Mouse (Mus musculus) liver, adult (tissue): Measurements from ENCODE around the gene Bpi.
A peak's percentile ranks its signal among the peaks of the same experiment; 100 is the strongest.

Source experiments
- GATA4 ChIP-seq: IDR thresholded peaks from 2 replicates; pipeline ENCODE4 v1.6.1; 2014; ENCODE audit warnings: mild to moderate bottlenecking, low read length; ENCODE audit not compliant: insufficient replicate concordance

The Bpi gene

DNA sequence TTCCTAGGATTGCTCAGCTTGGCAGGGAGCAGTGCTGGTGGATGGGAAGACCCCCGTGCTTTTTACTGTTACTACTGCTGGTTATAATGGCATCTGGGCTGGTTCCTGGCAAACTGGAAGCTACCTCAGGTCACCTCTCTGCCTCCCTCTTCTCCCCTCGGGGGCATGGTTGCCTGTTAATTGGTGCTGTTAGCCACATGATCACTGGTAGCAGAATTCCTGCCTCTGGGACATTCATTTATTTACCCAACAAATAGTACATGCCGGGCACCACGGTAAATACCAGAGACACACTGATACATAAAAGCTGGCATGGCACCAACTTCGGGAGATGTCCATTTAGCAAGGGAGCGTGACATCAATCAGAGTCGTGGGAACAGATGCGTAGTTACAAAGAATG lies 1.6 kb downstream of the Bpi start:
- TF ChIP-seq GATA4: no peak

DNA sequence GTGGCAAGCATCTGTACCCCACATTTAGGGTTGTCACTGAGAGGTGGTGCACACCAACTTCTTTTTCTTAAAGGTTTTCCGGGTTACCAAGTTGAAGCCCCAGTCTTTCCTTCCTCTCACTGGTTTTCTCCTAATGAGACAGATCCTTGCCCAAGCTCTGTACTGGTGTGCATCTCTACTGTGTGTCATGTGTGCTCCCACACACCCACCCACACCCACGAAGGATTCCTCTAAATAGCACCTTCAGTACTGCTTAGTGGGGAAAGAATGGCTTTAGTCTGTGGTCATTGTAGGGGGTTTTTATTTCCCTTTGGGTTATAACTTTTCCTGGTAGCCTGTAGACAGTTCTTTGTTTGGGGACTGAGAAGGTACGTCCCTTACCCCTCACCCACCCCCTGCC lies 7.0 kb downstream of the Bpi start:
- TF ChIP-seq GATA4: no peak

DNA sequence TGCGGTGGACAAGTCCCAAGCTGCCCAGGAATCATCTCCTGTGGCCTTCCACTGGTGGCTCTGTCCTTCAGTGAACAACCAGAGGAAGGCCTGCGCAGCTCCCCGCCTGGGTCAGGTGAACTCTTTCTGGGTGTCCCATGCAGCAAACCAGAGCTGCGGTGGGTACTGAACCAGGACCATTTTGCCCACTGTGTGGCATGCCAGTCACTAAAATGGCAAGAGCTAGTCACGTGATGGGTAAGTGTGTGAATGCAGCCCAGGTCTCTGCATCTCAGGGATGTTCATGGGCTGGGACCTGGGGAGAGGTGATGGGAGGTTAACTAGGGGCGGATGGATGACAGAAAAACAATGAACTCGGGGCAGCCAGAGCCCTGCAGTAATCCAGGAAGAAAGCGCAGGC lies 12.1 kb downstream of the Bpi start:
- TF ChIP-seq GATA4: no peak

DNA sequence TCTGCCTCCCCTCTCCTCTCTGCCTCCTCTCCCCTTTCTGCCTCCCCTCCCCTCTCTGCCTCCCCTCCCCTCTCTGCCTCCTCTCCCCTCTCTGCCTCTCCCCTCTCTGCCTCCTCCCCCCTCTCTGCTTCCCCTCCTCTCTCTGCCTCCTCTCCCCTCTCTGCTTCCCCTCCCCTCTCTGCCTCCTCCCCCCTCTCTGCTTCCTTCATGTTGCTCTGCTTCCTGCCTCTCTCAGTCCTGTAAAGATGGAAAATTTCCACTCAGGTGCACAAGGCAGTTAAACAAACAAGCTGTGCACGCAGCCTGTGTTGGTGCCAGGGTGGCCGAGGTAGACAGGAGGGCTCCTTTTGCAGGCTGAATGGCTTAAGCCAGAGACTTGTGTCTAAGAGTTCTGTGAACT lies 15.8 kb downstream of the Bpi start:
- TF ChIP-seq GATA4: no peak

DNA sequence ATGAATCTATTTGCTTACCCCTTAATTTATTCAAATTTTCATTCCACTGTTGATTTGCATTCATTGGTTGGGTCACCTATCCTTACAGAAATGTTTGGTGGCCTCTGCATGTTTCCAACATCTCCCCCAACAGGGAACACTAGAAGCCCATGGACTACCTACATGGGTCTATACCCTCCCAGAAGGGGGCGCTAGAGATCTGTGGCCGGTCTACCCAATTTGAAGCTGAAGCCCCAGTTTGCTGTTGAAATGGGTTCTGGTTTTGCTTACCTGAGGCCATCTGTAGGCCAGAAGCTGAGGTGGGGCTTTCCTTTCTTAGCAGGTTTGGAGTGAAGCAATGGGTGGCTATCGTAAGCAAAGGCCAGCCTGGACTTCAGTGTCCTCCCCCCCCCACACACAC lies 17.5 kb downstream of the Bpi start:
- no peak for TF ChIP-seq GATA4

GRCm38 (mm10) chr2:158275811-158276210 lies 17.9 kb downstream of the Bpi start:
- no peak for TF ChIP-seq GATA4

GRCm38 (mm10) chr2:158276451-158276850 lies 18.6 kb downstream of the Bpi start:
- no peak for TF ChIP-seq GATA4

DNA sequence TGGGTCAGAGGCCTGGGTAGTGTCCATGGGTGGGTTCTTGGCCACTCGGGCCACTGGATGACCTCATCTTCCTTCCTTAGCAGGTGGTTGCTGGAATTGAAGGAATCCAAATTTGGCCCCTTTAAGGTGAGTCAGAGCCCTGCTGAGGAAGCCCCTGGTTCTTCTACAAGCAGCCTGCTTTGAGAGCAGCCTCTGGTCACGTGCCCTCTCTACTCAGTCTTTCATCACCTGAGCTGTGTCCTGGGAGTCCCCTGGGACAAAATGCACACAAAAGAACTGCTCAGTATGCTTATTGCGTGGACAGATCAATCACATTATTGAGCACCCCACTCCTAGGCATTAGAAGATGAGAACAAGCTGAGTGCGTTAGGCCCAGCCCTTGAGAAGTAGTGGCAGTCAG lies 19.0 kb downstream of the Bpi start:
- no peak for TF ChIP-seq GATA4

DNA sequence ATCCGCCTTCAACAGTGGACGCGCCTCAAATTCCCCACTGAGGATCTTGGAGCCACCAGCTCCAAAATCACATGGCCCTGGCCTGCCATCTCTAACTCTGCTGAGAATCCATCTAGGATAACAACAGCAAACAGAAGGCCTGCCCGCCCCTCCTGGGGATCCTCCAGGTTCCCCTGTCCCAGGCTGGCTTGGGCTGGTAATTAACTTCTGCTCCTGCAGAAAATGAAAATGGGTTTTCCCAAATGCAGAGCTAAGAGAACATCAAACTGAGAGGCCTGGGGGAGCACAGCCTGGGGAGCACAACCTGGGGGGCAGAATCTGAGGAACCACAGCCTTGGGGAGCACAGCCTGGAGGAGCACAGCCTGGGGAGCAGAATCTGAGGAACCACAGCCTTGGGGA lies 21.8 kb downstream of the Bpi start:
- TF ChIP-seq GATA4: no peak

- no peak for TF ChIP-seq GATA4
Measured at GRCm38 (mm10) chr2:158281497-158282205, 23.8 kb downstream of the Bpi start.

DNA sequence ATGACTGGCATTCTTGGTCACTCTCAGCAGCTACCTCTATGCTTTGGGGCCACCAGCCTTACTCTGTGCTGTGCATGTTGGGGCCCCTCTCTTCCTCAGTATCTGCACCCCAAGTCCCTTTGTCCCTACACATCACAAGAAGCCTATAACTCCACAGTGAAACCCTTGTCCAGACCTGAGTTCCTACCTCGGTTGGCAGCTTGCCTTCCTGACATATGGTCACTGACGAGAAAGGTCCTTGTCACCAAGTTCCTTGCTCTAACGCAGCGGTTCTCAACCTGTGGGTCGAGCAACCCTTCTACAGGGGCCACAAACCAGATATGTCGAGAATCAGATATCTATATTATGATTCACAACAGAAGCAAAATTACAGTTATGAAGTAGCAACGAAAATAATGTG lies 25.2 kb downstream of the Bpi start:
- no peak for TF ChIP-seq GATA4

DNA sequence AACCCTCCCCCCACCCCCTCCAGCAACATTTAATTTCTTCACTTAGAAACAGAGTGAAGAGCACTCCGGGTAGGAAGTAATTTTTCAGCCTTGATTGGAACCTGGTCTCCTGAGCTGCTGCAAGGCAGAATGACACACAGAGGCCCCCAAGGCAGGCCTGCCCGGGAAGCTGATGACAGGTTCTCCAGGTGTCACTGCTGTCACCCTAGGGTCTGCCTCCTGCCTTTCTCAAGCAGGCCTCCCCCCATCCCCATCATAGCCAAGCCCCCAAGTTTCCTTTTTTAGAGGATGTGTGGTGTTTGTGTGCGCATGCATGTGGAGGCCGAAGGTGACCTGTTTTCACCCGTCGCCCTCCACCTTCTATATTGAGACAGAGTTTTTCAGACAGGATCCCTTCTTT lies 25.9 kb downstream of the Bpi start:
- TF ChIP-seq GATA4: no peak

DNA sequence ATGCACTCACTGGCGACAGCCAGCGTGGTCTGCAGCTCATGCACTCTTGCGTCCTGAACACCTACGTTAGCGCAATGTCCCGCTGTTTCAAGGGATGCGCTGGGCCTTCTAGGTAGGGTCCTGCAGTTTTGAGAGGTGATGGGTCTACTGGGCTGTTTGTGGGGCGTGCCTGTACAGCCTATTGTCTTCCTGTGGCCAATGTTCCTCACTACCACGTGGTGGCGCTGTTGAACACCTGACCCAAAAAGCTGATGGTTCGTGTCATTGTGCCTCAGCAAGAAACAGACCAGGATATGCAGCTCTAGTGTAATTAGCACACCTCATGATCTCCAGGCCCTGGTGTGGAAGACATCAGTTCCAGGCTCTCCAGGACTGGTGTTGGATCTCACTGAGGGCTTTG lies 26.7 kb downstream of the Bpi start:
- no peak for TF ChIP-seq GATA4

DNA sequence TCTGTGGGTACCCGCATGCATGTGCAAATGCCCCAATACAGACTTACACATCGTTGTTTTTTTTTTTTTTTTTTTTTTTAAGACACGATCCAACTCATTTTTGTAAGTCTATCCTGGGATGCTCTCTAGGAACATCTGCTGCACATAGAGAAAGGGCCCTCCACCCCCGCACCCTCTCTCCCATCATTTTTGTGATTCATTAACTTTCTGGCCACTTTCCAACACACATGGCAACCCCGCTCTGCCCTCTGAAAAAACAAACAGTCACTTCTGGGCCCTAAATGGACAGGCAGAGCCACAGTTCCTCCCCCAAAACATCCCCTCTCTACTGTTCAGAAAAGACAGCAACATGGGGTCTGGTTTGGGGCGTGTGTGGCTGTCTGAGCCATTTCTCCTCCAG lies 27.8 kb downstream of the Bpi start:
- no peak for TF ChIP-seq GATA4

GRCm38 (mm10) chr2:158295700-158296099 lies 37.8 kb downstream of the Bpi start:
- no peak for TF ChIP-seq GATA4

DNA sequence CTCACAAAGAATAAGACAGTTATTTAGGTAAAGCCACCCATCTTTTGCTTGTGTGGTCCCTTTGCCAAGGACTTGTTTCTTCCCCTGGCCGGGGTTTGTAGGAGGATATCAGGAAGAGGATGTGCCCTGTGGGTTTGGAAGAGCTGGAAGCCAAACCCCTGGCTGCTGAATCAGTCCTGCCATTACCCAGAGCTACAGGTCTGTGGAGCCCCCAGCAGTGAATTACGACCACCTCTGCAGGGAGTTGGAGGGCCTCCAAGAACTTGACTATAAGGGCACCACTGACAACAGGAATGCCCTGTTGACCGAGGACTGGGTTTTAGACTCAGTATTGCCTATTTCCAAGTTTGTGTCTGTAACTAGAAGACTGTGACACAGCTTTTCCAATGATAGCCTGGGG lies 41.3 kb downstream of the Bpi start:
- no peak for TF ChIP-seq GATA4

DNA sequence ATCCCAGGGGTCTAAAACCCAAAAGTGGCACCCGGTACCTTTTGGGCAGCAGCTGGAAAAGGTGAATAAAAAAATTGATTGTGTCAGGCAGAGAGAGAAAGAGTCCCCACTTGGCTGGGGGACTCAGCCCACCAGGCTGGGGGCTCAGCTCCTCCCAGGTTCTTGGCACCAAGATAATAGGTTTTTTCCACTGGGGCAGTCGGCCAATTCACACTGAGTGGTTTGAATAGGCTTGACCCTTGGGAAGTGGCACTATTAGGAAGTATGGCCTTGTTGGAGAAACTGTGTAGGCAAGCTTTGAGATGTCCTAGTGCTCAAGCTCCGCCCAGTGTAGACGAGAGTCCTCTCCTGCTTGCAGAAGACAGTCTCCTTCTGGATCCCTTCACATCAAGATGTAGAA lies 41.8 kb downstream of the Bpi start:
- no peak for TF ChIP-seq GATA4

DNA sequence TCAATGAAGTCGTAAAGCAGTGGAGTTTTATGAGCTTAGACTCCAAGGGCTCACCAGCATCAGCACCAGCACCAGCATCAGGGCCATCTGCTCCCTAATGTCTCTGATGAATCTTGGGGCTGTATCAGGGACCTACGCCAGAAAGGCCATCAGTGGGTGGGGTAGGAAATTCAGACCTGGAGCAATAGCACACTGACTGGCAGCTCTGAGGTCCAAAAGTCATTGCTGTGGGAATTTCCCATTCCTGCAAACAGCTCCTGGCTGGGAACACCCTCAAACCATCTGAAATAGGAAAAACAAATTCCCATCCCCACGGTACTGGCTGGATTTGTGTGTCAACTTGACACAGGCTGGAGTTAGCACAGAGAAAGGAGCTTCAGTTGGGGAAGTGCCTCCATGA lies 44.9 kb downstream of the Bpi start:
- no peak for TF ChIP-seq GATA4

DNA sequence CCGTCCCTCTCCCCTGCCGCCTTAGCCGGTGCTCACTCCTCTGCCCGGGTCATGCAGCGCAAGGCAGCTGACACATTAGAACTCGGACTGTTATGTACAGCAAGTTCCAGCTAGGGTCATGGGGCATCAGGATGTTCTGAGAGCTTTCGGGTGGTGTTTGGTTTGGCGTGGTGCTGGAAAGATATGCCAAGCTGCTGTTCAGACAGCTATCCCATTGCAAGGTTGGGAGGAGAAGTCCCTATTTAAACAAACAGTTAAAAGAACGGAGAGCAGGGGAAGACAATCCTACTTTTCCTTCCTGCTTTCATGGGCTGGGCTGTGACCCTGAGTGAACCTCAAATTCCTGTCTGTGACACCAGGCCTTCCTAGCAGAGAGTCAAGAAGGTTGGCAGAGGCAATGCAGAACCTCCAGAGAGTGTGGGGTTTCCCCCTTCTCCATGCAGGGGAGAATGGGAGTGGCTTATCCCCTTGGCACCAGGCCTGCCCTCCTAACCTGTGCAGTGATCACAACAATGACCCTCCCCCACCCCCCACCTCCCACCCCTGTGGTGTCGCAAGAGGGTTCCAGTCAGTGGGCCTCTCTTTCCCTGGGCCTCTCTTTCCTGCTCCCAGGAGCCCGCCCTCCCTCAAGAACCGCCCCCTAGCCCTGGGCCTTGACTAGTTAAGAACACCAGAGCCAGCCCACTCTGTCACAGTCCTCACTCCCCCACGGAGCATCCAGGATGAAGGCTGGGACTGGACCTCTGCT lies 48.2 kb downstream of the Bpi start, which contains the start of gene Lbp:
Gene Lbp, plus strand, starts transcription at position 546 of the 748 bp plus-strand sequence.
- TF ChIP-seq GATA4: peak; percentile 43; the same call in 1 of the 2 replicates
